Mouse (Mus musculus): Measurements from ENCODE around the gene Icam5. TPM values are rescaled to one million over a fixed set of nuclear protein-coding genes. Genes with fewer than 3 reads are reported as not detected.

Icam5 gene
- polyA plus RNA-seq, 1 experiment from 2014 or later, result 0.04 TPM

DNA sequence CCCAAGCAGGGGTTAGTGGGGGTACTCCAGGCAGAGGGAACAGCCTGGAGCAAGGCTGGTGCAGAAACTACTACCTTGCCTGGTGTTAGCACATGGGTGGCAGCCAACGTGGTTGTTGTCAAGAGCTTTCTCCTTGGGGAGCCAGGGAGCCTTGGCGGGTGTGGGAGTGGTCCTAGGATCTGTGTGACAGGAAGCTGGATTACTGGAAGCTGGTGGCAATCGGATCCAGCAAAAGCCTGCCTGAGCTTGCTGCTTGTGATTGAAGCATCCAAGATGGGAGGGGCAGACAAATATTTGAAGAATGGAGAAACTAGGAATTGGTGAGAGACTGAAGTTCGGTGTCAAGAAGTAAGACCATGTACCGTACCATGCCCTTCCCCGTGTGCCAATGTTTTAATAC, 9.6 kb upstream of the Icam5 start:
- Histone ChIP-seq H3K27ac (no peak overlapping the region), H3K36me3 (ENCODE audit: inconsistent target) (peaks cover 57% of the 10 kb centered on the region), H3K79me2 (ENCODE audit: inconsistent target) (peaks cover 64% of the 10 kb centered on the region), H3K4me3 (ENCODE audit: inconsistent target) (no peak overlapping the region)
- WGBS (ENCODE audit: missing documents), result 93% methylated on average over 6 of the region's 6 CpGs

DNA sequence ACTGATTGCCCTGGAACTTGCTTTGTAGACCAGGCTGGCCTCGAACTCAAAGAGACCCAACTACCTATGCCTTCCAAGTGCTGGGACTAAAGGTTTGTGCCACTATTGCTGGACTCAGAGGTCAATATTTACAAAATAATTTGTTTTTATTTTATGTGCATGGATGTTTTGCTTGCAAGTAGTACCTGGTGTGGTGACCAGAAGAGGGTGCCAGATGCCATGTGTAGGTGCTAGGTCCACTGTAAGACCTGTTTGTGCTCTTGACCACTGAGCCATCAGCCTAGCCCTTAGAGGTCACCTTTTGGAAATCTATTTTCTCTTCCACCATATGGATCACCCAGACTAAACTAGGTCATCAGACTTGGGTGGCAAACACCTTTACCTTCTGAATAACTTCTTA, 9.1 kb upstream of the Icam5 start:
- peaks cover 60% of the 10 kb centered on the region; the same call in 1 of the 2 replicates for H3K79me2 ChIP-seq (ENCODE audit: inconsistent target)
- 91% methylated on average over 1 of the region's 1 CpGs for WGBS (ENCODE audit: missing documents)
- H3K27ac ChIP-seq, result no peak overlapping the region
- H3K36me3 ChIP-seq (ENCODE audit: inconsistent target), result peaks cover 62% of the 10 kb centered on the region
- no peak overlapping the region for H3K4me3 ChIP-seq (ENCODE audit: inconsistent target)

GRCm38 (mm10) chr9:21025258-21025810, 6.5 kb upstream of the Icam5 start:
- 89% methylated on average over 19 of the region's 19 CpGs for whole genome bisulfite sequencing (ENCODE audit: missing documents)
- H3K4me3 ChIP-seq (ENCODE audit: inconsistent target), result no peak overlapping the region
- no peak overlapping the region for H3K27ac ChIP-seq
- H3K79me2 ChIP-seq (ENCODE audit: inconsistent target), result peaks cover 36% of the 10 kb centered on the region; the same call in 1 of the 2 replicates
- peaks cover 60% of the 10 kb centered on the region for H3K36me3 ChIP-seq (ENCODE audit: inconsistent target)

DNA sequence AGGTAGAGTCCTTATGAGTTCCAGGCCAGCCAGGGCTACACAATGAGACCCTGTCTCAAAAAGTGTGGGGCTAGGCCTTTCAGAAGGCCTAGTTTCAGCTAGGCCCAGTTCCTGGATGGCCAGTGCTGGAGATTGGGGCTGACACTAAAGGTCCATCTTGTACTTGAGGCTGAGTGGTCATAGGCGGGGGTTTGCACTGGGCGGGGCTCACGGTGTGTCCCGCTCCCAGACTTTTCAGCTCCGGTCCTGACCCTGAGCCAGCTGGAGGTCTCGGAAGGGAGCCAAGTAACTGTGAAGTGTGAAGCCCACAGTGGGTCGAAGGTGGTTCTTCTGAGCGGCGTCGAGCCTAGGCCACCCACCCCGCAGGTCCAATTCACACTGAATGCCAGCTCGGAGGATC, 5.0 kb upstream of the Icam5 start:
- 96% methylated on average over 12 of the region's 12 CpGs for whole genome bisulfite sequencing (ENCODE audit: missing documents)
- no peak overlapping the region for H3K27ac ChIP-seq
- H3K36me3 ChIP-seq (ENCODE audit: inconsistent target), result peaks cover 57% of the 10 kb centered on the region

DNA sequence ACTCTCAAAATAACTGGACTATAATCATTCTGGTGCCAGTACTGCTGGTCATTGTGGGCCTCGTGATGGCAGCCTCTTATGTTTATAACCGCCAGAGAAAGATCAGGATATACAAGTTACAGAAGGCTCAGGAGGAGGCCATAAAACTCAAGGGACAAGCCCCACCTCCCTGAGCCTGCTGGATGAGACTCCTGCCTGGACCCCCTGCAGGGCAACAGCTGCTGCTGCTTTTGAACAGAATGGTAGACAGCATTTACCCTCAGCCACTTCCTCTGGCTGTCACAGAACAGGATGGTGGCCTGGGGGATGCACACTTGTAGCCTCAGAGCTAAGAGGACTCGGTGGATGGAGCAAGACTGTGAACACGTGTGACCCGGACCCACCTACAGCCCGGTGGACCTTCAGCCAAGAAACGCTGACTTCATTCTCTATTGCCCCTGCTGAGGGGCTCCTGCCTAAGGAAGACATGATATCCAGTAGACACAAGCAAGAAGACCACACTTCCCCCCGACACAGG, 4.0 kb upstream of the Icam5 start:
- peaks cover 12% of the 10 kb centered on the region; the same call in 1 of the 2 replicates for H3K79me2 ChIP-seq (ENCODE audit: inconsistent target)
- H3K36me3 ChIP-seq (ENCODE audit: inconsistent target), result peaks cover 50% of the 10 kb centered on the region
- no peak overlapping the region for H3K27ac ChIP-seq
- no peak overlapping the region for H3K4me3 ChIP-seq (ENCODE audit: inconsistent target)
- 89% methylated on average over 8 of the region's 8 CpGs for WGBS (ENCODE audit: missing documents)

More for the DNA sequence above, 5.0 kb upstream of the Icam5 start:
- H3K4me3 ChIP-seq (ENCODE audit: inconsistent target), result no peak overlapping the region
- peaks cover 21% of the 10 kb centered on the region; the same call in 1 of the 2 replicates for H3K79me2 ChIP-seq (ENCODE audit: inconsistent target)

GRCm38 (mm10) chr9:21028560-21029110, 3.2 kb upstream of the Icam5 start:
- Histone ChIP-seq H3K36me3 (ENCODE audit: inconsistent target) (peaks cover 47% of the 10 kb centered on the region), H3K27ac (no peak overlapping the region), H3K79me2 (ENCODE audit: inconsistent target) (peaks cover 7% of the 10 kb centered on the region; the same call in 1 of the 2 replicates), H3K4me3 (ENCODE audit: inconsistent target) (no peak overlapping the region)
- 88% methylated on average over 6 of the region's 6 CpGs for WGBS (ENCODE audit: missing documents)

- Histone ChIP-seq H3K27ac (peak within 1 kb of the TSS; percentile 5; the same call in 1 of the 2 replicates), H3K4me3 (ENCODE audit: inconsistent target) (peak within 1 kb of the TSS; percentile 56; the same call in 1 of the 2 replicates), H3K79me2 (ENCODE audit: inconsistent target) (no peaks in the 10 kb centered on the region), H3K36me3 (ENCODE audit: inconsistent target) (peaks cover 40% of the 10 kb centered on the region)
- WGBS (ENCODE audit: missing documents), result 7% methylated on average over 36 of the region's 37 CpGs
Observed at GRCm38 (mm10) chr9:21029291-21030054, 2.4 kb upstream of the Icam5 start, which contains the start of gene Icam4. Gene Icam4 (plus strand): TSS chr9:21029373.

DNA sequence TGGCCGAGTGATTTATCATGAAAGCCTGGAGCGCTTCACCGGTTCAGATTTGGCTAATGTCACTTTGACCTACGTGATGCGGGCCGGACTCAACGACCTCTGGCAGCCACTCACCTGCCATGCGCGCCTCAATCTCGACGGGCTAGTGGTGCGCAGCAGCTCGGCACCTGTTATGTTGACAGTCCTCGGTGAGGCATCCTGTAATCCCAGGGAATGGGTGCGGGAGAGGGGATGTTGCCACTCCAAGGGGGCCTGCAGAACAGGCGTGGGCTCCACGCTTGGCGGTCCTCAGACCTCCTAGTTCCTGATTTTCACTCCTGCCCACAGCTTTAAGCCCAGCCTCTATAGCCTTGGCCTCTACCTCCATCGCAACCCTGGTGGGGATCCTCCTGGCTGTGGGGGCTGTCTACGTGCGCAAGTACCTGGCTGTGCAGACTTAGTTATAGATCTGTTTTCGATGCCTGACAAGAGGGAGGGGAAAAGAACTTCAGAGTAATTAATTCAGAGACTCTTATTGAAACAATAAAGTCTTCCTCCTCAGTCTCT, 1.7 kb upstream of the Icam5 start:
- Histone ChIP-seq H3K36me3 (ENCODE audit: inconsistent target) (peaks cover 33% of the 10 kb centered on the region), H3K79me2 (ENCODE audit: inconsistent target) (no peaks in the 10 kb centered on the region), H3K4me3 (ENCODE audit: inconsistent target) (peak overlapping the region; percentile 56), H3K27ac (peak overlapping the region; percentile 5; the same call in 1 of the 2 replicates)
- WGBS (ENCODE audit: missing documents), result 15% methylated on average over 22 of the region's 22 CpGs

DNA sequence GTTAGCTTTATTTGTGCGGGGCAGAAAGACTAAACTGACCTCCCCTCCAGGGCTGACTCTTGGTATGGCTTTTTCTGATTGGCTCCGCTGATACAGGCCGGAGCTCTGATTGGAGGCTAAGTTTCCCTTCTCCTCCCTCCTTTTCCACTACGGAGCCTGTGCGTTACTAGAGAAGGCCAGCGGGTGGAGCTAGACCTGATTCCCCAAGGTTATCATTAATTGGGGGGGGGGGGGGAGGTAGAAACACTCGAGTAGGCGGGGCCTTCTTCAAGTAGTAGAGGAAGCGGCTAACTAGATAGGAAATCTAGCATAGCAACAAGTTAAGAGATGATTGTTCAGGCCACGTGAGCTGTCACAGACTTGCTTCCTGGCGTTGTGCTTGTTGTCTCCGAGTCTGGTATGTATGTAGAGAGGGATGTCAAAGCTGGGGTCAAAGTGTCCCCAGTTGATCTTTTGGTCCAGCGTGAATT, 1.1 kb upstream of the Icam5 start:
- H3K27ac ChIP-seq, result peak overlapping the region; percentile 41
- peaks cover 26% of the 10 kb centered on the region for H3K36me3 ChIP-seq (ENCODE audit: inconsistent target)
- no peaks in the 10 kb centered on the region for H3K79me2 ChIP-seq (ENCODE audit: inconsistent target)
- 3% methylated on average over 13 of the region's 13 CpGs for WGBS (ENCODE audit: missing documents)
- H3K4me3 ChIP-seq (ENCODE audit: inconsistent target), result peak overlapping the region; percentile 56

- Histone ChIP-seq H3K79me2 (ENCODE audit: inconsistent target) (no peaks in the 10 kb centered on the region), H3K4me3 (ENCODE audit: inconsistent target) (peak overlapping the region; percentile 56)
Observed at GRCm38 (mm10) chr9:21031251-21031895, 500 bp upstream of the Icam5 start.

GRCm38 (mm10) chr9:21032491-21032890, 618 bp downstream of the Icam5 start:
- peaks cover 9% of the 10 kb centered on the region; the same call in 1 of the 2 replicates for H3K36me3 ChIP-seq (ENCODE audit: inconsistent target)
- H3K27ac ChIP-seq, result no peak overlapping the region
- no peaks in the 10 kb centered on the region for H3K79me2 ChIP-seq (ENCODE audit: inconsistent target)
- WGBS (ENCODE audit: missing documents), result 3% methylated on average over 7 of the region's 7 CpGs
- H3K4me3 ChIP-seq (ENCODE audit: inconsistent target), result no peak overlapping the region

More at GRCm38 (mm10) chr9:21031251-21031895, 500 bp upstream of the Icam5 start:
- H3K27ac ChIP-seq, result peak overlapping the region; percentile 41
- under 1% methylated on average over 27 of the region's 36 CpGs for WGBS (ENCODE audit: missing documents)
- peaks cover 20% of the 10 kb centered on the region for H3K36me3 ChIP-seq (ENCODE audit: inconsistent target)

DNA sequence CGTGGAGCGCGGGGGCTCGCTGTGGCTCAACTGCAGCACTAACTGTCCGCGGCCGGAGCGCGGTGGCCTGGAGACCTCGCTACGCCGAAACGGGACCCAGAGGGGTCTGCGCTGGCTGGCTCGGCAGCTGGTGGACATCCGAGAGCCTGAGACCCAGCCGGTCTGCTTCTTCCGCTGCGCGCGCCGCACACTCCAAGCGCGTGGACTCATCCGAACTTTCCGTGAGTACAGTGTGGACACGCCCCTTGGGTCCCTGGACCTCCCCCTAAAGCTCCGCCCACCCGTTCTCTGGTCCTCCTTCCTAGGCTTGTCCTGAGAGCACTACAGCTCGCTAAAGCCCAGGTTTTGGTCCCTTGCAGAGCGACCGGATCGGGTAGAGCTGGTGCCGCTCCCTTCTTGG, 1.3 kb downstream of the Icam5 start:
- Histone ChIP-seq H3K36me3 (ENCODE audit: inconsistent target) (peaks cover 3% of the 10 kb centered on the region; the same call in 1 of the 2 replicates), H3K4me3 (ENCODE audit: inconsistent target) (peak overlapping the region; percentile 23), H3K79me2 (ENCODE audit: inconsistent target) (no peaks in the 10 kb centered on the region), H3K27ac (no peak overlapping the region)
- WGBS (ENCODE audit: missing documents), result under 1% methylated on average over 34 of the region's 34 CpGs

DNA sequence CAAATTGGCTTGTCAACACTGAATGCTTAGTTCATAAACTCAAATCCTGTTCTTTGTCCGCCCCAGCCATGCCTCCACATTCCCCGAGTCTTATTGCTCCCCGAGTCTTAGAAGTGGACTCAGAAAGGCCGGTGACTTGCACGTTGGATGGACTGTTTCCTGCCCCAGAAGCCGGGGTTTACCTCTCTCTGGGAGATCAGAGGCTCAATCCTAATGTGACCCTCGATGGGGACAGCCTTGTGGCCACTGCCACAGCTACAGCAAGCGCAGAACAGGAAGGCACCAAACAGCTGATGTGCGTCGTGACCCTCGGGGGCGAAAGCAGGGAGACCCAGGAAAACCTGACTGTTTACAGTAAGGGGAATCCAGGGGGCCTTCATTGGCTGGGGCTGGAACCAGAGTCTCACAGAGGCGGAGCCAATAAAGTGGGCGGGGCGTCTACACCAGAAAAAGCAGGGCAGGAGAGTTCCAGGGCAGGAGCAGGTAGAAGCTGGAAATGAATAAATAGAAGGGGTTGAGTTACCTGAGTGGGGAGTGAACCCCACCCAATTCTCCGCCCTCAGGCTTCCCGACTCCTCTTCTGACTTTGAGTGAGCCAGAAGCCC, 2.7 kb downstream of the Icam5 start:
- H3K27ac ChIP-seq, result no peak overlapping the region
- no peak overlapping the region for H3K4me3 ChIP-seq (ENCODE audit: inconsistent target)
- no peaks in the 10 kb centered on the region for H3K36me3 ChIP-seq (ENCODE audit: inconsistent target)
- H3K79me2 ChIP-seq (ENCODE audit: inconsistent target), result no peaks in the 10 kb centered on the region
- 14% methylated on average over 17 of the region's 17 CpGs for WGBS (ENCODE audit: missing documents)

DNA sequence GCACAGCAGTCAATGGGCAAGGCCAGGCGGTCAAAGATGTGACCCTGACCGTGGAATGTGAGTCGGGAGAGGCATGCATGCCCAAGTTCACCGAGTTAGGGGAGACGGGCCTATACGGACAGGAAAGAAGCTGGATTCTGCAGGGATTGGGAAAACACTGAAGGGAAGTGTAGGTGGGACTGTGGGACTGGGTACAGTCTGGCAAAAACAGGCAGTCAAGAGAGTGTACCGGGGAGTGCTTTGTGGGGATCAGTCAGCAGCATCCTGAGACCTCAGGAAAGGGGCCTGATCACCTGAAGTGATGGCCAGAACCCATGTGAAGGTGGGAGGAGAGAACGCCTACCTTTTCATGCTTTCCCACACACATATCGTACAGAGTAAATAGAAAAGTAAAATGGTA, 3.7 kb downstream of the Icam5 start:
- WGBS (ENCODE audit: missing documents), result 46% methylated on average over 7 of the region's 9 CpGs
- Histone ChIP-seq H3K27ac (no peak overlapping the region), H3K4me3 (ENCODE audit: inconsistent target) (no peak overlapping the region), H3K79me2 (ENCODE audit: inconsistent target) (no peaks in the 10 kb centered on the region), H3K36me3 (ENCODE audit: inconsistent target) (no peaks in the 10 kb centered on the region)
